Comparison of ENCODE assay signal across 19 mouse cellular contexts in the genomic region with DNA sequence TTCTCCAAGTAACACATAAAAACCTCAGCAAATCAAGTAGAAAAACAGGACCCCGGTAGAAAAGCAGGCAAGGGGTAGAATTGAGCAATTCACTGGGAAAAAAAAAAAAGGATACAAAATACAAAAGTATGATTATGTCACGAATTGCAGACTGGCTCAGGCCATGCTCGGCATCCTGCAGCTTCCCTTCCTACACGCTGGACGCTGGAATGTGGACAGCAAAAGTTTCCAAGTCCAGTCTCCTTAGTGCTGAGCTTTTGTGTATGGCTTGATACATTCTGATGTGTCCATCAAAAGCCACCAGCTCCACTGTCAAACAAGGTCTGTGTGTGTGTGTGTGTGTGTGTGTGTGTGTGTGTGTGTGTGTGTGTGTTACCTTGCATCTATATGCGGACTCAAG. TPM values are rescaled to one million over a fixed set of nuclear protein-coding genes. Genes with fewer than 3 reads are reported as not detected.
DNase-seq lines count a peak whose midpoint lies in the region; ATAC-seq and TF ChIP-seq lines count a peak whose summit lies in the region.
"Had no signal": no experiment of that assay in that cellular context is flagged by ENCODE, and none has a peak within 500 bp of the region (broad histone marks: within the 10 kb centered on the region; RNA-seq: fewer than 3 reads in every experiment).

No protein-coding gene starts in this region.

- no peaks in the 10 kb centered on the region for H3K36me3 ChIP-seq in hindbrain, embryonic 10.5 days
- H3K36me3 ChIP-seq in hindbrain, embryonic 13.5 days = no peaks in the 10 kb centered on the region
- no peaks in the 10 kb centered on the region for H3K36me3 ChIP-seq in stomach, embryonic 14.5 days (ENCODE audit: control insufficient read depth, insufficient read depth, low read length)
- no peaks in the 10 kb centered on the region for H3K36me3 ChIP-seq in stomach, postnatal 0 days (ENCODE audit: control insufficient read depth, insufficient read depth, low read length)
- H3K36me3 ChIP-seq in midbrain, embryonic 14.5 days (ENCODE audit: control insufficient read depth, insufficient read depth, low read length) = no peaks in the 10 kb centered on the region
- H3K36me3 ChIP-seq: embryonic facial prominence, embryonic 15.5 days; liver, embryonic 13.5 days had no signal

- H3K4me1 ChIP-seq in hindbrain, embryonic 10.5 days (replicated peaks) = peaks cover 64% of the 10 kb centered on the region
- peaks cover 46% of the 10 kb centered on the region for H3K4me1 ChIP-seq in hindbrain, embryonic 13.5 days (replicated peaks)
- peaks cover 40% of the 10 kb centered on the region for H3K4me1 ChIP-seq in stomach, embryonic 14.5 days (ENCODE audit: control insufficient read depth, insufficient read depth, low read length)
- peaks cover 6% of the 10 kb centered on the region; the same call in 1 of the 2 replicates for H3K4me1 ChIP-seq in stomach, postnatal 0 days (replicated peaks; ENCODE audit: control insufficient read depth, insufficient read depth)
- H3K4me1 ChIP-seq in embryonic fibroblast, embryonic 13.5 days (ENCODE audit: control insufficient read depth, insufficient read depth, low read length) = peaks cover 49% of the 10 kb centered on the region
- peaks cover 21% of the 10 kb centered on the region for H3K4me1 ChIP-seq in midbrain, embryonic 14.5 days (ENCODE audit: control insufficient read depth, insufficient read depth, low read length)

- no peaks in the 10 kb centered on the region for H3K27me3 ChIP-seq in hindbrain, embryonic 10.5 days (ENCODE audit: insufficient read depth, poor library complexity, severe bottlenecking)
- H3K27me3 ChIP-seq in hindbrain, embryonic 13.5 days = no peaks in the 10 kb centered on the region
- H3K27me3 ChIP-seq in stomach, embryonic 14.5 days (ENCODE audit: control insufficient read depth, insufficient read depth, low read length) = no peaks in the 10 kb centered on the region
- H3K27me3 ChIP-seq in stomach, postnatal 0 days (ENCODE audit: control insufficient read depth, insufficient read depth, low read length) = no peaks in the 10 kb centered on the region
- no peaks in the 10 kb centered on the region for H3K27me3 ChIP-seq in midbrain, embryonic 14.5 days (ENCODE audit: control insufficient read depth, insufficient read depth, low read length)
- H3K27me3 ChIP-seq: embryonic facial prominence, embryonic 15.5 days had no signal

- WGBS in hindbrain, embryonic 10.5 days = 77% methylated on average over 6 of the region's 6 CpGs
- WGBS in hindbrain, embryonic 13.5 days = 80% methylated on average over 6 of the region's 6 CpGs
- WGBS in stomach, embryonic 14.5 days = 58% methylated on average over 6 of the region's 6 CpGs
- 47% methylated on average over 6 of the region's 6 CpGs for WGBS in stomach, postnatal 0 days
- WGBS in midbrain, embryonic 14.5 days = 80% methylated on average over 6 of the region's 6 CpGs

- no peak for TF ChIP-seq POLR2A in embryonic fibroblast, embryonic 13.5 days (IDR thresholded peaks at IDR 0.05; ENCODE audit: low read depth, low read length)

- 0 out of 2 replicates have a peak overlapping the region, but pooled peaks have one; percentile 25 for H3K27ac ChIP-seq in hindbrain, embryonic 10.5 days
- no peak overlapping the region for H3K27ac ChIP-seq in hindbrain, embryonic 13.5 days
- H3K27ac ChIP-seq in stomach, embryonic 14.5 days (ENCODE audit: low read length) = peak overlapping the region; percentile 39; the same call in 1 of the 2 replicates
- H3K27ac ChIP-seq in stomach, postnatal 0 days (replicated peaks) = no peak overlapping the region
- H3K27ac ChIP-seq in embryonic fibroblast, embryonic 13.5 days (ENCODE audit: insufficient read depth, low read length) = peak overlapping the region; percentile 98
- no peak overlapping the region for H3K27ac ChIP-seq in midbrain, embryonic 14.5 days (replicated peaks; ENCODE audit: low read depth, low read length)
- H3K27ac ChIP-seq: liver, embryonic 13.5 days had no signal

- no peak overlapping the region for H3K9ac ChIP-seq in hindbrain, embryonic 13.5 days
- no peak overlapping the region for H3K9ac ChIP-seq in stomach, embryonic 14.5 days (replicated peaks; ENCODE audit: low read depth, low read length)
- no peak overlapping the region for H3K9ac ChIP-seq in stomach, postnatal 0 days (ENCODE audit: low read length)
- no peak overlapping the region for H3K9ac ChIP-seq in midbrain, embryonic 14.5 days (replicated peaks; ENCODE audit: low read length)
- H3K9ac ChIP-seq: embryonic facial prominence, embryonic 15.5 days; liver, embryonic 13.5 days had no signal

- TF ChIP-seq CTCF in stomach, postnatal 0 days (IDR thresholded peaks at IDR 0.05; ENCODE audit: low read depth) = no peak
- no peak for TF ChIP-seq CTCF in embryonic fibroblast, embryonic 13.5 days (IDR thresholded peaks at IDR 0.05; ENCODE audit: borderline replicate concordance, insufficient read depth, low read length)

- no peak for DNase-seq in hindbrain, embryonic 10.5 days (ENCODE audit: low spot score)
- no peak for DNase-seq in stomach, postnatal 0 days (ENCODE audit: low spot score)
- no peak for DNase-seq in adrenal gland, postnatal 36 days
- DNase-seq in midbrain, embryonic 14.5 days = no peak
- DNase-seq: adrenal gland, postnatal 14 days; cerebellum, adult 11 months; cerebellum, postnatal 10 days; heart, adult 11 months; heart, postnatal 4 days; kidney, adult 18-20 months; kidney, postnatal 25 days; liver, embryonic 13.5 days; lung, postnatal 4 days; right cerebral cortex, postnatal 25 days had no signal

- TF ChIP-seq EP300 in stomach, postnatal 0 days (optimal IDR thresholded peaks at IDR 0.05) = no peak

- H3K4me3 ChIP-seq in hindbrain, embryonic 10.5 days = no peak overlapping the region
- H3K4me3 ChIP-seq in hindbrain, embryonic 13.5 days = no peak overlapping the region
- no peak overlapping the region for H3K4me3 ChIP-seq in stomach, embryonic 14.5 days (ENCODE audit: low read depth, low read length)
- H3K4me3 ChIP-seq in stomach, postnatal 0 days (ENCODE audit: low read depth, low read length) = no peak overlapping the region
- H3K4me3 ChIP-seq in embryonic fibroblast, embryonic 13.5 days (ENCODE audit: insufficient read depth, low read length) = no peak overlapping the region
- H3K4me3 ChIP-seq in midbrain, embryonic 14.5 days (replicated peaks; ENCODE audit: low read depth, low read length) = no peak overlapping the region
- H3K4me3 ChIP-seq: embryonic facial prominence, embryonic 15.5 days; liver, embryonic 13.5 days had no signal

- H3K4me2 ChIP-seq in hindbrain, embryonic 13.5 days = no peak overlapping the region
- no peak overlapping the region for H3K4me2 ChIP-seq in stomach, embryonic 14.5 days (replicated peaks; ENCODE audit: low read depth, low read length)
- H3K4me2 ChIP-seq in stomach, postnatal 0 days (replicated peaks; ENCODE audit: low read depth) = no peak overlapping the region
- no peak overlapping the region for H3K4me2 ChIP-seq in midbrain, embryonic 14.5 days (ENCODE audit: low read length)
- H3K4me2 ChIP-seq: embryonic facial prominence, embryonic 15.5 days; liver, embryonic 13.5 days had no signal

- ATAC-seq in hindbrain, embryonic 13.5 days (ENCODE audit: low FRiP score) = no peak
- no peak for ATAC-seq in stomach, embryonic 14.5 days (ENCODE audit: insufficient number of reproducible peaks, insufficient read depth, low FRiP score, low read depth)
- ATAC-seq in stomach, postnatal 0 days (ENCODE audit: low FRiP score, low TSS enrichment) = no peak
- no peak for ATAC-seq in midbrain, embryonic 14.5 days (ENCODE audit: low FRiP score, low TSS enrichment)
- ATAC-seq: activated CD4-positive, CD25-positive, alpha-beta regulatory T cell, adult 4 months had no signal

- no peaks in the 10 kb centered on the region for H3K9me3 ChIP-seq in hindbrain, embryonic 10.5 days
- no peaks in the 10 kb centered on the region for H3K9me3 ChIP-seq in hindbrain, embryonic 13.5 days
- no peaks in the 10 kb centered on the region for H3K9me3 ChIP-seq in stomach, embryonic 14.5 days (ENCODE audit: control insufficient read depth, low read depth, low read length)
- H3K9me3 ChIP-seq in stomach, postnatal 0 days (ENCODE audit: control insufficient read depth, low read length) = no peaks in the 10 kb centered on the region
- no peaks in the 10 kb centered on the region for H3K9me3 ChIP-seq in midbrain, embryonic 14.5 days (ENCODE audit: control insufficient read depth, low read length)
- H3K9me3 ChIP-seq: embryonic facial prominence, embryonic 15.5 days; liver, embryonic 13.5 days had no signal

RNA-seq across cellular contexts. Expression of a gene that starts 15.2 kb away (rescaled TPM):
- polyA plus RNA-seq in hindbrain, embryonic 10.5 days (2016; fragmentation: Nextera tagmentation; extraction: Ambion mirVana) = 45.2 and 55.2 TPM in 2 replicates
- polyA plus RNA-seq in hindbrain, embryonic 13.5 days (2015; fragmentation: Nextera tagmentation; extraction: Ambion mirVana) = 43.0 and 44.3 TPM in 2 replicates
- polyA plus RNA-seq in stomach, embryonic 14.5 days (2014; fragmentation: Nextera tagmentation; extraction: Ambion mirVana) = 42.7 and 46.4 TPM in 2 replicates
- polyA plus RNA-seq in stomach, postnatal 0 days (2015; fragmentation: Nextera tagmentation; extraction: Ambion mirVana) = 24.4 and 27.8 TPM in 2 replicates
- polyA plus RNA-seq in embryonic fibroblast, embryonic 13.5 days (2011; ENCODE audit: insufficient read length, low read depth, missing spikeins) = 22.8 and 27.0 TPM in 2 replicates
- total RNA-seq in adrenal gland, postnatal 36 days (2021) = 10 to 100 TPM; 39.6 to 41.1 TPM
- 32.7 and 44.4 TPM in 2 replicates for polyA plus RNA-seq in midbrain, embryonic 14.5 days (2014; fragmentation: Nextera tagmentation; extraction: Ambion mirVana)

RNA-seq across cellular contexts. Expression of a gene that starts 15.4 kb away (rescaled TPM):
- 163 and 191 TPM in 2 replicates for polyA plus RNA-seq in hindbrain, embryonic 10.5 days (2016; fragmentation: Nextera tagmentation; extraction: Ambion mirVana)
- 194 and 200 TPM in 2 replicates for polyA plus RNA-seq in hindbrain, embryonic 13.5 days (2015; fragmentation: Nextera tagmentation; extraction: Ambion mirVana)
- 209 and 226 TPM in 2 replicates for polyA plus RNA-seq in stomach, embryonic 14.5 days (2014; fragmentation: Nextera tagmentation; extraction: Ambion mirVana)
- polyA plus RNA-seq in stomach, postnatal 0 days (2015; fragmentation: Nextera tagmentation; extraction: Ambion mirVana) = 172 and 179 TPM in 2 replicates
- polyA plus RNA-seq in embryonic fibroblast, embryonic 13.5 days (2011; ENCODE audit: insufficient read length, low read depth, missing spikeins) = 44.9 and 51.4 TPM in 2 replicates
- total RNA-seq in adrenal gland, postnatal 36 days (2021) = 100 to 1,000 TPM; 333 to 359 TPM
- polyA plus RNA-seq in midbrain, embryonic 14.5 days (2014; fragmentation: Nextera tagmentation; extraction: Ambion mirVana) = 151 and 180 TPM in 2 replicates

Comparison
In these comparisons a context has a peak if more than half of its experiments do, and no peak if none do; other contexts are left out.
1. H3K27ac ChIP-seq: peak in hindbrain, embryonic 10.5 days (single experiment), stomach, embryonic 14.5 days (single experiment) and embryonic fibroblast, embryonic 13.5 days (single experiment); none in hindbrain, embryonic 13.5 days (single experiment), stomach, postnatal 0 days (single experiment) and midbrain, embryonic 14.5 days (single experiment).